Mouse (Mus musculus) mouse embryonic stem cell (cell line): ENCODE results near the gene Ppox.
"Not testable (repeated sequence)": the region's sequence is repeated elsewhere in the genome, so short reads cannot be mapped to it uniquely, and the experiment has no call there.

Experiments
- in situ Hi-C, 2 experiments: fragments of 300-500 bp; cut with MboI; formaldehyde crosslinking; loops; 1 replicate in 1 of 2; 3 replicates in 1 of 2; pipeline ENCODE4 v1.14.3; 2019 to 2020; ENCODE audit warnings: low sequenced_read_pairs in 2 of 2, low pct_unique_long_range_greater_than_20kb in 1 of 2, mixed read lengths in 1 of 2; ENCODE audit not compliant: unreplicated experiment in 1 of 2

Ppox gene

GRCm38 (mm10) chr1:171249913-171250600 lies 30.9 kb downstream of the Ppox start, which contains the start of gene Adamts4:
Gene Adamts4, plus strand, starts transcription at chr1:171250421.
- in situ Hi-C loops = no loop called here

GRCm38 (mm10) chr1:171248386-171249226 lies 32.4 kb downstream of the Ppox start:
- in situ Hi-C loops = no loop called here

- in situ Hi-C loops = no loop called here
Measured at GRCm38 (mm10) chr1:171247916-171248315, 33.1 kb downstream of the Ppox start.

GRCm38 (mm10) chr1:171247453-171247841 lies 33.5 kb downstream of the Ppox start:
- in situ Hi-C loops = no loop called here

- in situ Hi-C loops = no loop called here
Measured at GRCm38 (mm10) chr1:171246709-171247452, 34.1 kb downstream of the Ppox start.

GRCm38 (mm10) chr1:171245353-171245752 lies 35.6 kb downstream of the Ppox start:
- in situ Hi-C loops = no loop called here

DNA sequence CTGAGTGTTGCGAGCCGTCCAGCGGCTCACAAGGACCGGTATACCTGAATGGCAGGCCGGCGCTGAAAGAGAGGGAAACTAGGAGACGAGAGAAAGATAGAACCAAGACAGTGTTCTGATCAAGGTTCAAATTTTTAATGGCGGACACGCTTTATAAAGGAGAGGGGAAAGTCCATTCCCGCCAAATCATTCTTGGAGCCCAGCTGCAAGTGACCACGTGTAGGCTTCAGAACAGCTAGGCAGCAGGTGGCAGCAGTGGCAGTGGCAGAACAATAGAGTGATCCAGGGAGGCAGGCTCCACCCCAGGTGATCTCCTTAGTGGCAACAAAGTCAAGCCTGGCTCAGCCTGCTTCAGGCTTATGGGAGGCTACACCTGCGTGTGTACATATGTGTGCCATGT lies 39.0 kb downstream of the Ppox start:
- in situ Hi-C loops = not testable (repeated sequence)

GRCm38 (mm10) chr1:171240911-171241310 lies 40.1 kb downstream of the Ppox start:
- in situ Hi-C loops = no loop called here

DNA sequence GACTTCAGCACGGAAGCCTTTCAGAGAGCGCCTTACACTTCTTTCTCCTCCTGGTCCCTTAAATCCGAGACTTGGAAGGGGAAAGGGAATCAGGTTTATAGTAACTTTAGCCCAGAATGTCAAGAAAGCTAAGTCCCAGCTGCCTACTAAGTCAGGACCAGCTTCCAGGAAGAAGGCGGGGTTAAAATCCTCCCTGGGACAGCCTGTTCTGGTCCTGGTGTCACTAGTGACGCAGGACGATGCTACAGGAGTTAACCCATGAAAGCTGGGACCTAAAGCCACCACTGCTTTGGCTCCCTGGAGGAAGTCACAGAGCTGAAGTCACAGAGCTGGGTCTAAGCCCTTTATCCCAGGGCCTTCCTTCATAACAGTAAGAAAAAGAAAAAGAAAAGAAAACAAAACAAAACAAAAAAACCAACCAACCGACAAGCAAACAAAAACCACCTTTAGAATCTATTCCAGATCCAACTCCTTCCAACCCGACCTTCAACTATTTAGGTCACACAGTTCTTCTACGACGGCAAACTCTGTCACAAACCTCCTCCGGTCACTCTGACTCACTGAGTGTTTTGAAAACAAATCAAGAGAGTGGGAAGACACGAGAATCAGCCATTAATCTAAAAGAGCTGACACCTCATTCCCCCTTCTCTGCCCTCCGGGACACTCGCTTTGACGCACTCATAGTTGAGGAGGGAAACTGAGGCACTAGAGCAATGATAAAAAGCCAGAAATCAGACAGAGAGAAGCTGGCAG lies 40.8 kb downstream of the Ppox start:
- in situ Hi-C loops = no loop called here

DNA sequence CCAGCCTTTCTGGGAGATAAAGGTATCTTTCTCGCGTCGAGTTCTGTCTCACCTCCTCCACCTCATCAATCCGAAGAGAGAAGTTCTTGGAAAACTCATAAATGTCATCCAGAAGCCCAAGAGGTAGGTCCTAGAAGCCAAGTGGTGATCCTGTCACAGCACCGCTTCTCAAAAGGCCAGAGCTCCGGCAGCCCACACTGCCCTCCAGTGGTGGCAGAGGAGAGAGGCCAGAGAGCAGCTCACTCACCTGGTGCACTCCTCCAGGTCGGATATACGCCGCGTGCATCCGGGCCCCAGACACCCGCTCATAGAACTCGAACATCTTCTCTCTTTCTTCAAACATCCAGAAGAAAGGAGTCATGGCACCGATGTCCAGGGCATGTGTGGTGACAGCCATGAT lies 42.5 kb downstream of the Ppox start:
- in situ Hi-C loops = no loop called here

DNA sequence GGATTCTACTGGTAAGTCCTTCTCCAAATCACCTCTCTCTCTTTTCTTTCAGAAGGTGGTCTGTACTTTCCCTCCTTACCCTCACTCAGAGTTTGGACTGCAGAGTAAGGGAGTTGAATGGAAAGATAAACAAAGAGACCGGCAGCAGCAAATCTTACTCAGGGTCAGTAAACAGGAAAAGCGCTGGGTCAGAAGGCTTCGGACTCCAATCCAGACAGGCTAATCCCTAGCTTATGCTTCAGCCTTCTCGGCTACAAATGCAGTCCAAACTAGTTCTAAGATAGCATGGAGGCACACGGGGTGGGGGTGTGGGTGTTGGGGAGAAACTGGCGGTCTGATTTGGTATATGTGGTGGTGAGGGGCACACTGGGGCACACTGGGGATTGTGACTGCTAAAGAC lies 43.5 kb downstream of the Ppox start:
- in situ Hi-C loops = no loop called here

DNA sequence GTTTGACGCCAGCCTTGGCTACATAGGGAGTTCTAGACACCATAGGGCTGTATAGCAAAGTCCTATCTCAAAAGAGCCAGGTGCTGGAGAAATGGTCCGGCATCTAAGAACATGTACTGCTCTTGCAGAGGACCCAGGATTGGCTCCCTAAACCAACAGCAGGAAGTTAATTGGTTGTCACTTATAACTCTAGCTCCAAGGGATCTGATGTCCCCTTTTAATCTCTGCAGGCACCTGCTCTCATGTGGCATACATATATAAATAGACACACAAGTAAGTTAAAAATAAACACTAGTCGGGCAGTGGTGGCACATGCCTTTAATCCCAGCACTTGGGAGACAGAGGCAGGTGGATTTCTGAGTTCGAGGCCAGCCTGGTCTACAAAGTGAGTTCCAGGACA lies 45.2 kb downstream of the Ppox start:
- in situ Hi-C loops = no loop called here

- in situ Hi-C loops = no loop called here
Measured at GRCm38 (mm10) chr1:171234538-171234937, 46.4 kb downstream of the Ppox start.

- in situ Hi-C loops = no loop called here
Measured at GRCm38 (mm10) chr1:171234126-171234525, 46.9 kb downstream of the Ppox start, which contains the start of gene Fcer1g. Gene Fcer1g, minus strand, starts transcription at chr1:171234365.

DNA sequence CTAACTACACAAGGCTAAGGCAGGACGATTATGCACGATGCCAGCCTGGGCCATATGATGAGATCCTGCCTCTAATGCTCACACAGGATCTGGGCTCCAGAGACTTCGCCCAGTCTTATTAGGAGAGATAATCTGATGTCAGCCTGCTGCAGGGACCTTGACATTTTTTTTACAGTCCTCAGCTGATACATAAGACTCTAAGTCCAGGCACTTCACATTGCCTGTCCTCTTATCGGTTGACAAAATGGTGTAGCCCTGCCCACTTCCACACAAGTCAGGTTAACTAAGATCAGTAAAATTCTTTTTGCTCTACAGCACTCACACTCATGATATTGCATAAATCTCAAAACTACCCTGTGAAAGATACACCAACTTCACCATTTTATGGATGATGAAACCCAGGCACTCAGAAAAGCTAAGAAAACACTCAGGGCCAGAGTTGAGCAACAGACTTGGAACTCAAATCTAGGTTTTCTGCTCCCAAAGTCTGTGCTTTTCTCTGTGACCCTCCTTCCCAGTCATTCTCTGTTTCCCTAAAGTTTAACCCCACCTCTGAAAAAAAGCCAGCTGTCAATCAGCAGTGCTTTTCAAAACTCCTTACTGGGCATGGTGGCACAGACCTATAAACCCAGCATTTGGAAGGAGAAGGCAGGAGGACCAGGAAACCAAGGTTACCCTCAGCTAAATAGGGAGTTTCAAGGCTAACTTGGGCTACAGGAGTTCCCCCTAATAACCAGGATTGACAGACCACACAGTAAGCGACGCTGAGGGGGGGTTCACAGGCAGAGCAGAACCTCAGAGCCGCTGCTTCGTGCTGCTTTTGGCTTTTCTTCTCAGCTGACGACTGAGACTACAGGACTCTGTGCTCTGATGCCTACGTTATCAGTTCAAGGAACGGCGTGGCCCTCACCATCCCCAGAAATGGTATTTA lies 47.9 kb downstream of the Ppox start:
- in situ Hi-C loops = no loop called here

DNA sequence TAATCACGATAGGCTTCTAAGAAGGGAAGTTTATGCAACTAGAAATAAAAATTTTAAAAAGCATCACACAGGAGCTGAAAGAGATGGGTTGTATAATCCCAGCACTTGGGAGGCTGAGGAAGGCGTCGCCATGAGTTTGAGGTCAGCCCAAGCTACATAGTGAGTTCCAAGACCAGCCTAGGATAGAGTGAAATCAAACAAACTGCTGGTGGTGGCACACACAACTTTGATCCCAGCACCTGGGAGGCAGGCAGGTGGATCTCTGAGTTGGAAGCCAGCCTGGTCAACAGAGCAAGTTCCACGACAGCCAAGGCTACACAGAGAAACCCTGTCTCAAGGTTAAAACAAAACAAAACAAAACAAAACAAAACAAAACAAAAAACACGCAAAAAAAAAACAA lies 48.6 kb downstream of the Ppox start:
- in situ Hi-C loops = no loop called here

DNA sequence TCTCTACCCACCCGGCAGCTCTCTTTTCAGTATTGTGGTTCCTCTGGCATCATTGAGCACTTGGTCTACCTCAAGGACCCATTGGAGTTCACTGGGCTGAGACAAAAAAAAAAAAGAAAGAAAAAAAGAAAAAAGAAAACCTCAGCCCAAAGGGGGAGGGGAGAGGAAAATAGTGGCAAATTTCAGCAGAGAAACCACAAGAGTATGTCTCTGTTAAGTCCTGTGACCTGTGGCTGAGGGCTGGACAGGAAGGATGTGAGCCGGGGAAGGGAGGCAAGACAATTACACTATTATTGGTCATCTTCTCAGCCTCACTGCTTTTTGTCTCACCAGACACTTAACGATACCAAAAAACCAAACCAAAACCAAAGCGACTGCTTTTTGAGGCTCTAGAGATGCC lies 49.1 kb downstream of the Ppox start:
- in situ Hi-C loops = no loop called here

DNA sequence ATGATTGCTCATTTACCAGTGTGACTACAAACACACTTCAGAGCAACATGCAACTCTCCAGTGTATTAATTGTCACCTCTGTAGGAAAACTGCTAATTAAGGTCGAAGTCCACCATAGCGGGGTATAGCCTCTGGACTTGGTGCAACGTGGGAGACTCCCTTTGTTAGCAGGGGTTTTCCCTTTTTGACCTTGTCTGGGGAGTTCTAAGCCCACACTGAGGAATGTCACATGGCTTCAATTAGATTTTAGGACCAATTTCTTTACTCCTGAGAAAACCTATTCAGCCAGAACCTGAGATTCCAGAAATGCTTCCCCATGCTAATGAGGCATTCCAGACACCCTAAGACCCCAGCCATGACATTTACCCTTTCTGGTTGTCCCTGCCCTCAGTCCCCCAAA lies 50.8 kb downstream of the Ppox start:
- in situ Hi-C loops = no loop called here
